Mouse (Mus musculus): ENCODE data around the gene Slc51a. TPM values are rescaled to one million over a fixed set of nuclear protein-coding genes. Genes with fewer than 3 reads are reported as not detected.

The Slc51a gene
- polyA plus RNA-seq, 1 experiment from 2014 or later = 0.29 TPM

- Histone ChIP-seq H3K4me2 (ENCODE audit: low read depth, low read length, severe bottlenecking) (no peak overlapping the region), H3K4me1 (replicated peaks; ENCODE audit: control insufficient read depth, insufficient read depth, low read length) (peaks cover 14% of the 10 kb centered on the region; the same call in 1 of the 2 replicates), H3K36me3 (ENCODE audit: control insufficient read depth, insufficient read depth, low read length) (no peaks in the 10 kb centered on the region), H3K9ac (ENCODE audit: low read length) (no peak overlapping the region), H3K4me3 (ENCODE audit: low read depth, low read length) (no peak overlapping the region), H3K27ac (ENCODE audit: low read depth, low read length) (no peak overlapping the region), H3K9me3 (ENCODE audit: control insufficient read depth, low read length) (no peaks in the 10 kb centered on the region), H3K27me3 (ENCODE audit: control insufficient read depth, insufficient read depth, low read length) (no peaks in the 10 kb centered on the region)
- ATAC-seq (replicated peaks; ENCODE audit: low FRiP score) (no peak), DNase-seq (ENCODE audit: low spot score) (no peak)
- 38% methylated on average over 9 of the region's 9 CpGs for WGBS
Measured at GRCm38 (mm10) chr16:32520372-32520748, 32.7 kb upstream of the Slc51a start.

GRCm38 (mm10) chr16:32519656-32520371 lies 32.1 kb upstream of the Slc51a start:
- peaks cover 15% of the 10 kb centered on the region; the same call in 1 of the 2 replicates for H3K4me1 ChIP-seq (replicated peaks; ENCODE audit: control insufficient read depth, insufficient read depth, low read length)
- no peaks in the 10 kb centered on the region for H3K27me3 ChIP-seq (ENCODE audit: control insufficient read depth, insufficient read depth, low read length)
- H3K4me3 ChIP-seq (ENCODE audit: low read depth, low read length) = no peak overlapping the region
- no peaks in the 10 kb centered on the region for H3K9me3 ChIP-seq (ENCODE audit: control insufficient read depth, low read length)
- 81% methylated on average over 15 of the region's 15 CpGs for WGBS
- H3K4me2 ChIP-seq (ENCODE audit: low read depth, low read length, severe bottlenecking) = no peak overlapping the region
- no peaks in the 10 kb centered on the region for H3K36me3 ChIP-seq (ENCODE audit: control insufficient read depth, insufficient read depth, low read length)
- ATAC-seq (replicated peaks; ENCODE audit: low FRiP score) (no peak), DNase-seq (ENCODE audit: low spot score) (no peak)
- no peak overlapping the region for H3K27ac ChIP-seq (ENCODE audit: low read depth, low read length)
- H3K9ac ChIP-seq (ENCODE audit: low read length) = no peak overlapping the region

GRCm38 (mm10) chr16:32517785-32518481 lies 30.3 kb upstream of the Slc51a start:
- WGBS = 81% methylated on average over 12 of the region's 12 CpGs
- H3K27ac ChIP-seq (ENCODE audit: low read depth, low read length) = no peak overlapping the region
- H3K27me3 ChIP-seq (ENCODE audit: control insufficient read depth, insufficient read depth, low read length) = no peaks in the 10 kb centered on the region
- DNase-seq (ENCODE audit: low spot score) (no peak), ATAC-seq (replicated peaks; ENCODE audit: low FRiP score) (no peak)
- H3K9me3 ChIP-seq (ENCODE audit: control insufficient read depth, low read length) = no peaks in the 10 kb centered on the region
- no peak overlapping the region for H3K4me2 ChIP-seq (ENCODE audit: low read depth, low read length, severe bottlenecking)
- no peaks in the 10 kb centered on the region for H3K36me3 ChIP-seq (ENCODE audit: control insufficient read depth, insufficient read depth, low read length)
- no peak overlapping the region for H3K4me3 ChIP-seq (ENCODE audit: low read depth, low read length)
- no peak overlapping the region for H3K9ac ChIP-seq (ENCODE audit: low read length)
- H3K4me1 ChIP-seq (replicated peaks; ENCODE audit: control insufficient read depth, insufficient read depth, low read length) = peaks cover 12% of the 10 kb centered on the region; the same call in 1 of the 2 replicates

- Histone ChIP-seq H3K4me1 (replicated peaks; ENCODE audit: control insufficient read depth, insufficient read depth, low read length) (peaks cover 12% of the 10 kb centered on the region; the same call in 1 of the 2 replicates), H3K4me3 (ENCODE audit: low read depth, low read length) (0 out of 2 replicates have a peak overlapping the region, but pooled peaks have one; percentile 7), H3K27me3 (ENCODE audit: control insufficient read depth, insufficient read depth, low read length) (no peaks in the 10 kb centered on the region), H3K36me3 (ENCODE audit: control insufficient read depth, insufficient read depth, low read length) (no peaks in the 10 kb centered on the region), H3K27ac (ENCODE audit: low read depth, low read length) (peak overlapping the region; percentile 99), H3K9me3 (ENCODE audit: control insufficient read depth, low read length) (no peaks in the 10 kb centered on the region), H3K9ac (ENCODE audit: low read length) (peak overlapping the region; percentile 59), H3K4me2 (ENCODE audit: low read depth, low read length, severe bottlenecking) (peak overlapping the region; percentile 45)
- 8% methylated on average over 21 of the region's 21 CpGs for WGBS
- peak; percentile 87 for DNase-seq (ENCODE audit: low spot score)
- ATAC-seq (replicated peaks; ENCODE audit: low FRiP score) = peak; percentile 94
Measured at GRCm38 (mm10) chr16:32516006-32516962, 28.6 kb upstream of the Slc51a start.

- ATAC-seq (replicated peaks; ENCODE audit: low FRiP score) = no peak
- WGBS = 93% methylated on average over 6 of the region's 6 CpGs
- Histone ChIP-seq H3K4me3 (ENCODE audit: low read depth, low read length) (no peak overlapping the region), H3K9ac (ENCODE audit: low read length) (no peak overlapping the region), H3K9me3 (ENCODE audit: control insufficient read depth, low read length) (no peaks in the 10 kb centered on the region), H3K4me1 (replicated peaks; ENCODE audit: control insufficient read depth, insufficient read depth, low read length) (peaks cover 14% of the 10 kb centered on the region), H3K36me3 (ENCODE audit: control insufficient read depth, insufficient read depth, low read length) (no peaks in the 10 kb centered on the region), H3K4me2 (ENCODE audit: low read depth, low read length, severe bottlenecking) (no peak overlapping the region), H3K27ac (ENCODE audit: low read depth, low read length) (no peak overlapping the region), H3K27me3 (ENCODE audit: control insufficient read depth, insufficient read depth, low read length) (no peaks in the 10 kb centered on the region)
- no peak for DNase-seq (ENCODE audit: low spot score)
Measured at GRCm38 (mm10) chr16:32513948-32514347, 26.3 kb upstream of the Slc51a start.

- no peak for ATAC-seq (replicated peaks; ENCODE audit: low FRiP score)
- no peaks in the 10 kb centered on the region for H3K9me3 ChIP-seq (ENCODE audit: control insufficient read depth, low read length)
- H3K27me3 ChIP-seq (ENCODE audit: control insufficient read depth, insufficient read depth, low read length) = no peaks in the 10 kb centered on the region
- H3K27ac ChIP-seq (ENCODE audit: low read depth, low read length) = no peak overlapping the region
- no peak overlapping the region for H3K9ac ChIP-seq (ENCODE audit: low read length)
- peaks cover 14% of the 10 kb centered on the region for H3K4me1 ChIP-seq (replicated peaks; ENCODE audit: control insufficient read depth, insufficient read depth, low read length)
- no peak overlapping the region for H3K4me2 ChIP-seq (ENCODE audit: low read depth, low read length, severe bottlenecking)
- no peak overlapping the region for H3K4me3 ChIP-seq (ENCODE audit: low read depth, low read length)
- WGBS = 90% methylated on average over 6 of the region's 6 CpGs
- no peak for DNase-seq (ENCODE audit: low spot score)
- H3K36me3 ChIP-seq (ENCODE audit: control insufficient read depth, insufficient read depth, low read length) = no peaks in the 10 kb centered on the region
Measured at GRCm38 (mm10) chr16:32513401-32513800, 25.7 kb upstream of the Slc51a start.

GRCm38 (mm10) chr16:32512921-32513320 lies 25.2 kb upstream of the Slc51a start:
- WGBS = 82% methylated on average over 3 of the region's 3 CpGs
- Histone ChIP-seq H3K36me3 (ENCODE audit: control insufficient read depth, insufficient read depth, low read length) (no peaks in the 10 kb centered on the region), H3K9me3 (ENCODE audit: control insufficient read depth, low read length) (no peaks in the 10 kb centered on the region)

GRCm38 (mm10) chr16:32511827-32512490 lies 24.3 kb upstream of the Slc51a start:
- H3K4me1 ChIP-seq (replicated peaks; ENCODE audit: control insufficient read depth, insufficient read depth, low read length) = peaks cover 14% of the 10 kb centered on the region
- DNase-seq (ENCODE audit: low spot score) (no peak), ATAC-seq (replicated peaks; ENCODE audit: low FRiP score) (no peak)
- H3K9ac ChIP-seq (ENCODE audit: low read length) = no peak overlapping the region
- no peak overlapping the region for H3K4me2 ChIP-seq (ENCODE audit: low read depth, low read length, severe bottlenecking)
- no peaks in the 10 kb centered on the region for H3K27me3 ChIP-seq (ENCODE audit: control insufficient read depth, insufficient read depth, low read length)
- 93% methylated on average over 8 of the region's 8 CpGs for WGBS
- H3K4me3 ChIP-seq (ENCODE audit: low read depth, low read length) = no peak overlapping the region
- H3K36me3 ChIP-seq (ENCODE audit: control insufficient read depth, insufficient read depth, low read length) = no peaks in the 10 kb centered on the region
- no peaks in the 10 kb centered on the region for H3K9me3 ChIP-seq (ENCODE audit: control insufficient read depth, low read length)
- H3K27ac ChIP-seq (ENCODE audit: low read depth, low read length) = no peak overlapping the region

More at GRCm38 (mm10) chr16:32512921-32513320, 25.2 kb upstream of the Slc51a start:
- Histone ChIP-seq H3K9ac (ENCODE audit: low read length) (no peak overlapping the region), H3K27me3 (ENCODE audit: control insufficient read depth, insufficient read depth, low read length) (no peaks in the 10 kb centered on the region), H3K4me3 (ENCODE audit: low read depth, low read length) (no peak overlapping the region), H3K27ac (ENCODE audit: low read depth, low read length) (no peak overlapping the region), H3K4me1 (replicated peaks; ENCODE audit: control insufficient read depth, insufficient read depth, low read length) (peaks cover 14% of the 10 kb centered on the region), H3K4me2 (ENCODE audit: low read depth, low read length, severe bottlenecking) (no peak overlapping the region)
- no peak for DNase-seq (ENCODE audit: low spot score)
- no peak for ATAC-seq (replicated peaks; ENCODE audit: low FRiP score)

Measured in forebrain, embryonic 11.5 days (tissue).